Mouse (Mus musculus): ENCODE data around the gene Olfr1416.

GRCm38 (mm10) chr1:92448293-92448692 is 36.6 kb downstream of the Olfr1416 start:
- TF ChIP-seq ETS1 (conservative IDR thresholded peaks at IDR 0.05; ENCODE audit: low read depth, low read length): no peak
- no peak for TF ChIP-seq BHLHE40 (IDR thresholded peaks at IDR 0.05; ENCODE audit: low read depth, low read length)
- no peak for TF ChIP-seq CTCF (conservative IDR thresholded peaks at IDR 0.05 in 1 of 2, IDR thresholded peaks at IDR 0.05 in 1 of 2; ENCODE audit: low read depth in 2 of 2, low read length in 2 of 2)
- TF ChIP-seq POLR2A (IDR thresholded peaks at IDR 0.05; ENCODE audit: low read depth, low read length): no peak
- TF ChIP-seq RAD21 (IDR thresholded peaks at IDR 0.05; ENCODE audit: low read depth, low read length): no peak
- no peak for TF ChIP-seq KAT2A (IDR thresholded peaks at IDR 0.05; ENCODE audit: insufficient replicate concordance, low read length)
- TF ChIP-seq MAX (IDR thresholded peaks at IDR 0.05; ENCODE audit: low read length): no peak
- TF ChIP-seq RCOR1 (conservative IDR thresholded peaks at IDR 0.05; ENCODE audit: low read depth, low read length): no peak
- no peak for TF ChIP-seq EP300 (IDR thresholded peaks at IDR 0.05; ENCODE audit: low read length)
- TF ChIP-seq ZMIZ1 (IDR thresholded peaks at IDR 0.05; ENCODE audit: low read depth, low read length): no peak
- no peak for TF ChIP-seq ZNF384 (IDR thresholded peaks at IDR 0.05; ENCODE audit: low read depth, low read length)
- no peak for TF ChIP-seq ZKSCAN1 (IDR thresholded peaks at IDR 0.05; ENCODE audit: borderline replicate concordance, low read depth, low read length)
- TF ChIP-seq ZC3H11A (IDR thresholded peaks at IDR 0.05; ENCODE audit: low read depth, low read length): no peak

Data from CH12.LX (cell line).